Mouse (Mus musculus) C2C12 (cell line): ENCODE measurements around the gene Tec.

Experiments used
- CEBPB ChIP-seq: IDR thresholded peaks from one replicate; pipeline ENCODE4 v1.6.1; 2011; ENCODE audit warnings: low read depth, mild to moderate bottlenecking, control low read depth, moderate library complexity
- CTCF ChIP-seq: IDR thresholded peaks from one replicate; pipeline ENCODE4 v1.5.1; 2011; ENCODE audit not compliant: control insufficient read depth, insufficient read depth, insufficient read length
- FOSL1 ChIP-seq: IDR thresholded peaks from one replicate; pipeline ENCODE4 v1.8.0; 2011; ENCODE audit warnings: mild to moderate bottlenecking, low read length; ENCODE audit not compliant: poor library complexity, insufficient read depth, severe bottlenecking
- MAX ChIP-seq: IDR thresholded peaks from one replicate; pipeline ENCODE4 v1.6.1; 2011; ENCODE audit warnings: mild to moderate bottlenecking, control low read depth
- MYOD1 ChIP-seq: IDR thresholded peaks from one replicate; pipeline ENCODE4 v1.6.1; 2011; ENCODE audit warnings: low read depth; ENCODE audit not compliant: control insufficient read depth, insufficient read length
- MYOG ChIP-seq: IDR thresholded peaks from one replicate; pipeline ENCODE4 v1.6.1; 2011; ENCODE audit not compliant: control insufficient read depth, insufficient read length; ENCODE audit errors: extremely low read depth
- USF1 ChIP-seq: IDR thresholded peaks from one replicate; pipeline ENCODE4 v1.6.1; 2011; ENCODE audit warnings: low read depth, mild to moderate bottlenecking, control low read depth, moderate library complexity

DNA sequence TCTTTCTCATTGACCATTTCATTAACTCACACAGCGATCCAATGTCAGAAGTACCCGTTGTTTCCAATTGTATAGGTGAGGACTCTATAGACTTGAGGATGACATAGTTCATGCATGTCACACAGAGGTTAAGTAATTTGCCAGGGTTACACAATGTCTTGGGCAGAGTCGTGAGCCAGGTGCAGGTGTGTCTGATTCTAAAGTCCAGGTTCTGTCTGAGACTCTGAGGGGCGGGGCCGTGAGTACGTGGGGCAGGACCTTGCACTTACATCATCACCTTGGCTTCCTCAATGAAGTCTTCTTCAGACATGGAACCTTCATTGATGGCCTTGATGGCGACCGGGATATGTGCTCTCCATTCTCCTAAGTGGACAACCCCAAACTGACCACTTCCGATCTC, 158.3 kb downstream of the Tec start:
- no peak for TF ChIP-seq USF1
- no peak for TF ChIP-seq CTCF
- no peak for TF ChIP-seq CEBPB
- no peak for TF ChIP-seq MYOG
- TF ChIP-seq MYOD1: no peak
- TF ChIP-seq FOSL1: no peak
- TF ChIP-seq MAX: no peak
